Mouse (Mus musculus): ENCODE data around the gene Car5a. TPM values are rescaled to one million over a fixed set of nuclear protein-coding genes. Genes with fewer than 3 reads are reported as not detected.

Gene Car5a
- total RNA-seq, 1 experiment = 0.18 TPM

GRCm38 (mm10) chr8:121932026-121932667 is 12.6 kb downstream of the Car5a start:
- in situ Hi-C loops (cut with MboI; ENCODE audit: low sequenced_read_pairs in 2 of 2, unreplicated experiment in 2 of 2) = loop anchor here in 1 of 2 experiments (10.0 kb wide), 1 partner anchor 87 kb away; no protein-coding TSS in a partner anchor
- H3K27ac ChIP-seq (ENCODE audit: insufficient read depth, low read depth, low read length, poor library complexity, severe bottlenecking) = no peak overlapping the region
- TF ChIP-seq HCFC1 (IDR thresholded peaks at IDR 0.05; ENCODE audit: borderline replicate concordance, insufficient read depth, low read length) (no peak), MAFK (IDR thresholded peaks at IDR 0.05; ENCODE audit: insufficient read depth, low read depth, low read length) (no peak), CHD2 (IDR thresholded peaks at IDR 0.05; ENCODE audit: low read depth, low read length) (no peak), ZC3H11A (IDR thresholded peaks at IDR 0.05; ENCODE audit: borderline replicate concordance, low read depth, low read length) (no peak), ZNF384 (IDR thresholded peaks at IDR 0.05; ENCODE audit: low read depth, low read length) (no peak)
- no peak overlapping the region for H3K4me3 ChIP-seq (ENCODE audit: insufficient read depth in 1 of 2, low read depth in 1 of 2, low read length in 2 of 2, poor library complexity in 1 of 2, severe bottlenecking in 1 of 2)
- peaks cover 2 to 11% of the 10 kb centered on the region in 2 experiments; a peak in 2 of 4 replicates for H3K4me1 ChIP-seq (ENCODE audit: control insufficient read depth in 2 of 2, insufficient read depth in 2 of 2, low read length in 2 of 2, poor library complexity in 1 of 2)
- H3K9ac ChIP-seq (ENCODE audit: insufficient read depth, low read depth, low read length, poor library complexity, severe bottlenecking) = no peak overlapping the region
- H3K9me3 ChIP-seq (ENCODE audit: control insufficient read depth, insufficient read depth, low read depth, low read length) = no peaks in the 10 kb centered on the region
- H3K36me3 ChIP-seq (ENCODE audit: control insufficient read depth, insufficient read depth, low read length, poor library complexity, severe bottlenecking) = no peaks in the 10 kb centered on the region
- no peak for DNase-seq (ENCODE audit: low read depth, low spot score)

- no peak for DNase-seq (ENCODE audit: low read depth, low spot score)
- Histone ChIP-seq H3K9me3 (ENCODE audit: control insufficient read depth, insufficient read depth, low read depth, low read length) (no peaks in the 10 kb centered on the region), H3K4me1 (ENCODE audit: control insufficient read depth in 2 of 2, insufficient read depth in 2 of 2, low read length in 2 of 2, poor library complexity in 1 of 2) (peaks cover 2 to 10% of the 10 kb centered on the region in 2 experiments; a peak in 2 of 4 replicates), H3K27ac (ENCODE audit: insufficient read depth, low read depth, low read length, poor library complexity, severe bottlenecking) (no peak overlapping the region), H3K4me3 (ENCODE audit: insufficient read depth in 1 of 2, low read depth in 1 of 2, low read length in 2 of 2, poor library complexity in 1 of 2, severe bottlenecking in 1 of 2) (no peak overlapping the region), H3K9ac (ENCODE audit: insufficient read depth, low read depth, low read length, poor library complexity, severe bottlenecking) (no peak overlapping the region), H3K36me3 (ENCODE audit: control insufficient read depth, insufficient read depth, low read length, poor library complexity, severe bottlenecking) (no peaks in the 10 kb centered on the region)
- no peak for TF ChIP-seq ZNF384 (IDR thresholded peaks at IDR 0.05; ENCODE audit: low read depth, low read length)
- TF ChIP-seq ZC3H11A (IDR thresholded peaks at IDR 0.05; ENCODE audit: borderline replicate concordance, low read depth, low read length) = no peak
- TF ChIP-seq CHD2 (IDR thresholded peaks at IDR 0.05; ENCODE audit: low read depth, low read length) = no peak
- no peak for TF ChIP-seq HCFC1 (IDR thresholded peaks at IDR 0.05; ENCODE audit: borderline replicate concordance, insufficient read depth, low read length)
- TF ChIP-seq MAFK (IDR thresholded peaks at IDR 0.05; ENCODE audit: insufficient read depth, low read depth, low read length) = no peak
- in situ Hi-C loops (cut with MboI; ENCODE audit: low sequenced_read_pairs in 2 of 2, unreplicated experiment in 2 of 2) = loop anchor here in 1 of 2 experiments (10.0 kb wide), 1 partner anchor 87 kb away; no protein-coding TSS in a partner anchor
Measured at GRCm38 (mm10) chr8:121931571-121931970, 13.1 kb downstream of the Car5a start.

- no peak for DNase-seq (ENCODE audit: low read depth, low spot score)
- H3K27ac ChIP-seq (ENCODE audit: insufficient read depth, low read depth, low read length, poor library complexity, severe bottlenecking) = no peak overlapping the region
- H3K9ac ChIP-seq (ENCODE audit: insufficient read depth, low read depth, low read length, poor library complexity, severe bottlenecking) = no peak overlapping the region
- no peak overlapping the region for H3K4me3 ChIP-seq (ENCODE audit: insufficient read depth in 1 of 2, low read depth in 1 of 2, low read length in 2 of 2, poor library complexity in 1 of 2, severe bottlenecking in 1 of 2)
- in situ Hi-C loops (cut with MboI; ENCODE audit: low sequenced_read_pairs in 2 of 2, unreplicated experiment in 2 of 2) = loop anchor here in 1 of 2 experiments (10.0 kb wide), 1 partner anchor 85 kb away; no protein-coding TSS in a partner anchor
- no peaks in the 10 kb centered on the region for H3K36me3 ChIP-seq (ENCODE audit: control insufficient read depth, insufficient read depth, low read length, poor library complexity, severe bottlenecking)
- TF ChIP-seq MAFK (IDR thresholded peaks at IDR 0.05; ENCODE audit: insufficient read depth, low read depth, low read length) = no peak
- no peak for TF ChIP-seq CHD2 (IDR thresholded peaks at IDR 0.05; ENCODE audit: low read depth, low read length)
- no peak for TF ChIP-seq ZNF384 (IDR thresholded peaks at IDR 0.05; ENCODE audit: low read depth, low read length)
- no peak for TF ChIP-seq ZC3H11A (IDR thresholded peaks at IDR 0.05; ENCODE audit: borderline replicate concordance, low read depth, low read length)
- no peak for TF ChIP-seq HCFC1 (IDR thresholded peaks at IDR 0.05; ENCODE audit: borderline replicate concordance, insufficient read depth, low read length)
- peaks cover 2% of the 10 kb centered on the region in 2 experiments; a peak in 2 of 4 replicates for H3K4me1 ChIP-seq (ENCODE audit: control insufficient read depth in 2 of 2, insufficient read depth in 2 of 2, low read length in 2 of 2, poor library complexity in 1 of 2)
- no peaks in the 10 kb centered on the region for H3K9me3 ChIP-seq (ENCODE audit: control insufficient read depth, insufficient read depth, low read depth, low read length)
Measured at GRCm38 (mm10) chr8:121930047-121930446, 14.7 kb downstream of the Car5a start.

GRCm38 (mm10) chr8:121927316-121927715 is 17.4 kb downstream of the Car5a start:
- TF ChIP-seq MAFK (IDR thresholded peaks at IDR 0.05; ENCODE audit: insufficient read depth, low read depth, low read length) (no peak), HCFC1 (IDR thresholded peaks at IDR 0.05; ENCODE audit: borderline replicate concordance, insufficient read depth, low read length) (no peak), ZNF384 (IDR thresholded peaks at IDR 0.05; ENCODE audit: low read depth, low read length) (no peak), CHD2 (IDR thresholded peaks at IDR 0.05; ENCODE audit: low read depth, low read length) (no peak), ZC3H11A (IDR thresholded peaks at IDR 0.05; ENCODE audit: borderline replicate concordance, low read depth, low read length) (no peak)
- Histone ChIP-seq H3K9me3 (ENCODE audit: control insufficient read depth, insufficient read depth, low read depth, low read length) (no peaks in the 10 kb centered on the region), H3K4me3 (ENCODE audit: insufficient read depth in 1 of 2, low read depth in 1 of 2, low read length in 2 of 2, poor library complexity in 1 of 2, severe bottlenecking in 1 of 2) (no peak overlapping the region), H3K27ac (ENCODE audit: insufficient read depth, low read depth, low read length, poor library complexity, severe bottlenecking) (no peak overlapping the region), H3K9ac (ENCODE audit: insufficient read depth, low read depth, low read length, poor library complexity, severe bottlenecking) (no peak overlapping the region), H3K36me3 (ENCODE audit: control insufficient read depth, insufficient read depth, low read length, poor library complexity, severe bottlenecking) (no peaks in the 10 kb centered on the region), H3K4me1 (ENCODE audit: control insufficient read depth in 2 of 2, insufficient read depth in 2 of 2, low read length in 2 of 2, poor library complexity in 1 of 2) (peaks cover 1 to 6% of the 10 kb centered on the region in 2 experiments; a peak in 1 of 4 replicates)
- in situ Hi-C loops (cut with MboI; ENCODE audit: low sequenced_read_pairs in 2 of 2, unreplicated experiment in 2 of 2) = no loop called here
- DNase-seq (ENCODE audit: low read depth, low spot score) = no peak
